Mouse (Mus musculus): ENCODE measurements around the gene A730009L09Rik.

DNA sequence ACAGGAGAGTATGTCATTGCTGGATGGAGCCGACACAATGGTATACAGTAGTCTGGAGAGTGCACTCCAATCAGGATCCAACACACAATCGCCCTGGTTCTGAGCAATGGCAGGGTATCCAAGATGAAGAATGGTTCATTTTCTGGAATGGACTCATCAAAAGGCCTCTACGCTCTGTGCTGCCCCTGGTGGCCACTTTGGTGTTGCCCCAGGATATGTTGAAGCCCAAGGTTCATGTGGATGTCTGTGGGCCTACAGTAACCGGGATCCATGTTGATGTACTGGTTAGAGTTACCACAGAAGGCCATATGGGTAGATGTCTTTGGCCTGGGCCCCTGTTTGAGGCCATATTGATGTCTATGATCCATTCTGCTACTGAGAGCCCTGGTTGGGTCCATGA, 31.1 kb downstream of the A730009L09Rik start:
- TF ChIP-seq POLR2A (IDR thresholded peaks at IDR 0.05; ENCODE audit: insufficient read length, low read depth) (no peak), E2F4 (IDR thresholded peaks at IDR 0.05; ENCODE audit: insufficient read depth) (no peak), POLR2AphosphoS2 (IDR thresholded peaks at IDR 0.05; ENCODE audit: insufficient read length, low read depth) (no peak)
